Mouse (Mus musculus) G1E (cell line): ENCODE data around the gene Klhdc1.

Experiments used
- CTCF ChIP-seq: IDR thresholded peaks from 2 replicates; pipeline ENCODE4 v1.5.1; 2012; ENCODE audit warnings: low read depth, low read length, inconsistent platforms, mixed read lengths
- GATA1 ChIP-seq: IDR thresholded peaks from 2 replicates; pipeline ENCODE4 v1.6.1; 2012; ENCODE audit warnings: borderline replicate concordance, low read length, inconsistent platforms, mixed read lengths
- TAL1 ChIP-seq: conservative IDR thresholded peaks from 2 replicates; pipeline ENCODE4 v1.6.1; 2012; ENCODE audit warnings: low read depth, low read length, inconsistent platforms, mixed read lengths

DNA sequence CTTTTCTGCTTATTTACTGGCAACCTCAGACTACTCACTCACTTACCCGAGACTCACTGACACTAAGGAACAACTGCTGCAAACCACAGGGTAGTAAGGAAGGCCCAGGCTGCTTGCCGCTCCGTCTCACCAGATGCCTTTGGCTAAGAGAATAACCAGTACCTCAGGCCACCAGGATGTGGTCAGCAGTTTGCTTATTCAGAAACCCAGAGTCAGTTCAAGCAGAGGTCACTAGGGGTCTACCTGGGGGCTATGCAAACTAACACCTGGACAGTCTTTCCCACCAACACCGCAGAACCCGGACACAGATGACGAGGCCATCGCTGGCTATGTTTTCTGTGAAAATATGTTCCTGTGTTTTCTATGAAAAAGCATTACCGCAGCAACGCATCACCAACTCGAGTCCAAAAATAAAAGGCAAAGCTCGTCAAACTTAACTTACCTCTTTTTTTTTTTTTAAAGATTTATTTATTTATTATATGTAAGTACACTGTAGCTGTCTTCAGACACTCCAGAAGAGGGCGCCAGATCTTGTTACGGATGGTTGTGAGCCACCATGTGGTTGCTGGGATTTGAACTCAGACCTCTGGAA is 27.7 kb upstream of the Klhdc1 start:
- TF ChIP-seq CTCF (no peak), TAL1 (no peak), GATA1 (no peak)
